Mouse (Mus musculus) frontal cortex, postnatal 25 days (tissue): ENCODE data around the gene Ncbp1.
A peak's percentile ranks its signal among the peaks of the same experiment; 100 is the strongest.

Experiments used
- DNase-seq, 2 experiments: peaks; one replicate each; pipeline ENCODE4 v3.0.0; 2022; ENCODE audit warnings: low spot score in 2 of 2

The Ncbp1 gene

DNA sequence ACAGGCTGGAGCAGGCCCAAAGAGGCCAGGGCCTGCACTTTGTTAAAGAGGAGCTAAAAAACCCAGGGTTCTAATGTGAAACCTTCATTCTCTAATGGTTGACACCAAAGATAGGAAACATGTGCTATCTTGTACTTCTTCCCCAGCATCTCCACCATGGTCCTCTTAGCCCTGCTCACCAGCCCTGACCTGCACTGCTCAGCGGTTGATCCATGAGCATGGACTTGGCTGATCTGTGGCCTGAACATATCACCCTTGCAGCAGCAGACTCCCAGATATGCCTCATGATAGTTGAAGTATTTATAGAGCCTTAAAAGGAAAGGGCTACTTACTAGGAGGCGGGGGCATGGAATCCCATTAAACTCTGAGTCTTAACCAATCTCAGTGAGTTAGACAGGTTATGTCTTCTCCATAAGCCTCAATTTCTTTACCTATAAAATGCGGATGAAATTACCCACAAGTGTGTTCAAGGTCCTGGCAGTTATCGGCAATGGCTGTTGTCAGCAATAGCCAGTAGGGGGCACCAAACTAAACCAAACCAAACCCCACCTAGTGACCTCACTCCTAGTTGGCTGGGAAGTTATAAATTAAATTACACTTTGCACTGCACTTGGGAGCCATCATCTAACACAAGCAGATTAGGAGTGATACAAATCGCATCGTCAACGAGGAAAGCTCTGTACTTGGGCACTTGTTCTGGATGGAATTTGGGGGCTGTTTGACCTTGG, 63.6 kb downstream of the Ncbp1 start:
- peak; percentile 19 to 51 for DNase-seq

DNA sequence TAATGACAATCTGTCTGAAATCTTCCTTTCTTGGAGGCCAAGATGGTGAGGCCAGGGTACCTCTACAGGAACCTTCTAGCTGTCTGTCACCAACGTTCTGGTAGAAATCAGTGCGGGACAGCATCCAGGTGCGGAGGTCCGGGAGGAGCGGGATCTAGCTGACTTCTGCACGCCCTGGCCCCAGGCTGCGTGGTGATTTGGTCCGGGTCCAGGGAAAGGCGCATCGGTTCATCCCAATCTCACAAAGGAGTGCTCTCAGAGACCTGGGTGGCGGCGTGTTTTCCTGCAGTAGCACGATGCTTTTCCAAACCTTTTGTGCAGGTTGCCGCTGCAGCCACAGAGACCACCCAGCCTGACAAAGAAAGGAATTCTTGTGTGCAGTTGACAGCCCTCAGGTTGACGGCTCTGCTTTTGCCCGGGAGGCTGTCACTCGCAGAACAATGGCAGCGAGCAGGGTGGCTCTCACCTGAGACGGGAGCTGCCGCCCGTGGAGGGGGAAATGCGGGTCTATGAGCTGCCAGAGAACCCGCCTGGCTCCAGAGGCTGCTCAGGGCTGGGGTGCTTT, 64.2 kb downstream of the Ncbp1 start:
- DNase-seq = no peak

DNA sequence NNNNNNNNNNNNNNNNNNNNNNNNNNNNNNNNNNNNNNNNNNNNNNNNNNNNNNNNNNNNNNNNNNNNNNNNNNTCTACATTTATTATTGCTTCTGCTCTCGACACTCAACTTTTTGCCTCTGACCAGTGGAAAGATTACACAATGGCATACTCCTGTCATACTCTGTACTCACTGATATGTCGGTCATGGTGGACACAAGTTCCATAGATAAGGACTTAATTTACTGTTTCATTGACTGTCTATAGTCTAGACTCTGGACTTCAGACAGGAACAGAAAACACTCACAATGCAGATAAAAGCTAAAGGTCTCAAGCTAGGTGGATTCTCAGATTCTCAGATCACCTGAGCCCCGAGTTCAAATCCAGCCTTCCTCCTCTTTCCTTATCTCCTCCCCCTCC, 82.7 kb downstream of the Ncbp1 start:
- no peak for DNase-seq
